Mouse (Mus musculus) liver, adult 2 months (tissue): ENCODE measurements around the gene Tmem144. TPM values are rescaled to one million over a fixed set of nuclear protein-coding genes. Genes with fewer than 3 reads are reported as not detected.

Experiments used
- DNase-seq: peaks from one replicate; pipeline ENCODE4 v3.0.0-alpha.2; 2011; ENCODE audit warnings: low read depth, low spot score; ENCODE audit errors: extremely low read depth
- H3K27ac ChIP-seq: fragments of 200-500 bp; replicated peaks from 2 replicates; pipeline ENCODE4 v1.5.1; 2012; ENCODE audit warnings: low read depth, mild to moderate bottlenecking, control low read depth, inconsistent platforms, low read length; ENCODE audit not compliant: insufficient read depth
- H3K27me3 ChIP-seq: fragments of 200-500 bp; 2 replicates; pipeline ENCODE4 v1.6.1; 2012; ENCODE audit warnings: mild to moderate bottlenecking, moderate library complexity, low read length, inconsistent platforms; ENCODE audit not compliant: control insufficient read depth, insufficient read depth
- H3K36me3 ChIP-seq: fragments of 200-500 bp; 2 replicates; pipeline ENCODE4 v1.6.1; 2012; ENCODE audit warnings: low read length, inconsistent platforms; ENCODE audit not compliant: control insufficient read depth, insufficient read depth
- H3K4me1 ChIP-seq: fragments of 200-500 bp; 2 replicates; pipeline ENCODE4 v1.6.1; 2011; ENCODE audit warnings: low read length; ENCODE audit not compliant: control insufficient read depth, insufficient read depth
- H3K4me3 ChIP-seq: fragments of 200-500 bp; 2 replicates; pipeline ENCODE4 v1.5.1; 2011; ENCODE audit warnings: low read depth, mild to moderate bottlenecking, control low read depth, low read length, moderate library complexity; ENCODE audit not compliant: insufficient read depth
- H3K79me2 ChIP-seq: fragments of 200-500 bp; 2 replicates; pipeline ENCODE4 v1.6.1; 2012; ENCODE audit warnings: inconsistent platforms, mild to moderate bottlenecking, low read length, moderate library complexity; ENCODE audit not compliant: control insufficient read depth, insufficient read depth
- H3K9ac ChIP-seq: fragments of 200-500 bp; 2 replicates; pipeline ENCODE4 v1.6.1; 2012; ENCODE audit warnings: low read depth, mild to moderate bottlenecking, control low read depth, inconsistent platforms, low read length
- CTCF ChIP-seq: fragments of 200-500 bp; IDR thresholded peaks from 2 replicates; pipeline ENCODE4 v1.5.1; 2011; ENCODE audit warnings: low read depth, low read length, control low read depth
- POLR2A ChIP-seq: fragments of 200-500 bp; IDR thresholded peaks from 2 replicates; pipeline ENCODE4 v1.6.1; 2011; ENCODE audit warnings: low read length, control low read depth; ENCODE audit not compliant: insufficient read depth; ENCODE audit errors: extremely low read depth
- WGBS: fragments of 180-500 bp; shearing (Covaris S2); methylation state at CpG from one replicate; pipeline ENCODE4 v1.1.7; 2018; 5-methylcytosine and 5-hydroxymethylcytosine counted together
- polyA plus RNA-seq: library from polyadenylated mRNA; depleted of rRNA; stranded (reverse); fragments of >200 nt; gene quantifications from 2 replicates; pipeline ENCODE4 v1.2.3, GENCODE M21; 2012
- total RNA-seq: library from RNA; depleted of rRNA; stranded (reverse); fragments of >200 nt; gene quantifications from 2 replicates; pipeline ENCODE4 v1.2.3, GENCODE M21; 2014

The Tmem144 gene
- total and polyA plus RNA-seq, 2 experiments, result 1.7 to 3.6 TPM

DNA sequence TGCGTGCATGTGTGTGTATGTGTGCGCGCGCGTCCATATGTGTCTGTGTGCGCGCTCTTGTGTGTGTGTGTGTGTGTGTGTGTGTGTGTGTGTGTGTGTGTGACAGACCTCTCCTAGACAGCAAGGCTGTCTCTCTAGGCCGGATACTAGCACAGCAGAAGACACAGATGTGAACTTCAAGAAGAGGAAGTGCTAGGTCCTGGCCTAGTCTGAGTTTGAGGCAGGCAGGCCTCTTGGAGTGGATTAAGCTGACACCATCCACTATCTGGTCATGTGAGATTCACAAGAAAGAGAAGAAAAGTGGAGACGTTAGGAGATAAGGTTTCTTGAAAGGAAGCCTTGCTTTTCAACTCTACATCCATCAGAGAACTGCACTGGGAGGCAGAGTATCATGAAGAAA lies 8.6 kb downstream of the Tmem144 start:
- Histone ChIP-seq H3K79me2 (no peaks in the 10 kb centered on the region), H3K36me3 (no peaks in the 10 kb centered on the region), H3K4me3 (no peak overlapping the region), H3K9ac (no peak overlapping the region), H3K4me1 (peaks cover 10% of the 10 kb centered on the region; the same call in 1 of the 2 replicates), H3K27me3 (no peaks in the 10 kb centered on the region), H3K27ac (no peak overlapping the region)
- 83% methylated on average over 9 of the region's 9 CpGs for WGBS
- no peak for TF ChIP-seq POLR2A
- TF ChIP-seq CTCF, result no peak
- DNase-seq, result peak; percentile 30

DNA sequence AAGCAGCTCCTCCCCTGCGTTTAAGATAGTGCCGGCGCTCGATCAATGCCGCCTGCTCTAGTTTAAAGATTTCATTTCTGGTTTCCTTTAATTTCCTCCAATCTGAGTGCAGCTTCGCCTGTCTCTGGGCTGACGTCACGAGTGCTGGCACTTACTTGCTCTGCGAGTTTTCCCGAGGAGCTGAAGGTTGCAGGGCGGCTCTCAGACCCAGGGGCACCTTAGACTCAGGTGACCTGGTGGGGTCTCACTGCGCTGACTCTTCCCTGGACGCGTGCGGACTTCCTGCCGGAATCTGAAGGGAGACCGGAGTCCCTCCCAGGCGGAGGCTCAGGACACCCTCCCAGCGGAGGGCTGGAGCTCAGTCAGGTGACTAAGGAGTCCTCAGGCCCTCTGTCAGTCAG lies 10.0 kb downstream of the Tmem144 start:
- Histone ChIP-seq H3K27me3 (no peaks in the 10 kb centered on the region), H3K9ac (peak overlapping the region; percentile 72), H3K4me1 (peaks cover 8% of the 10 kb centered on the region; the same call in 1 of the 2 replicates), H3K27ac (peak overlapping the region; percentile 76), H3K4me3 (peak overlapping the region; percentile 89), H3K36me3 (0 out of 2 replicates have a peak, but pooled peaks cover 3% of the 10 kb centered on the region), H3K79me2 (no peaks in the 10 kb centered on the region)
- under 1% methylated on average over 19 of the region's 19 CpGs for WGBS
- peak; percentile 86 for DNase-seq
- peak; percentile 48; the same call in 1 of the 2 replicates for TF ChIP-seq POLR2A
- TF ChIP-seq CTCF, result no peak

DNA sequence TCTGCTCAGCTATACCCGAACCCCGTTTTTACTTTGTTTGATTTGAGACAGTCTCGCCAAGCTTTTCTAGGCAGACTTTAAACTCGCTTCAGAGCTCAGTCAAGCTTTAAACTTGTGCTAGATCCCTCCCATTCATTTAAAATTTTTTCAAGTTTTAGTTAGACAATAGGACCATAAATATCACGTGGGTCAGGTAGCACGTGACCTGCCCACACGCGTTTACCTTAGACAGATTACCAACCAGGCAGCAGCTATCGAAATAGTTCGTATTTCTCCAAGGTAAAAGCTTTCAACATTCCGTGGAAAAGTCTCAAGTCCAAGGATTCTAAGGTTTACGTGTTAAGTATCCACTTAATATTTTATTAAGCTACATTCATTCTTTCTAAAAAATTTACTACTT lies 10.4 kb downstream of the Tmem144 start:
- H3K9ac ChIP-seq, result peak overlapping the region; percentile 14
- H3K4me3 ChIP-seq, result peak overlapping the region; percentile 42
- 2% methylated on average over 12 of the region's 12 CpGs for WGBS
- no peaks in the 10 kb centered on the region for H3K79me2 ChIP-seq
- TF ChIP-seq POLR2A (no peak), CTCF (no peak)
- peaks cover 8% of the 10 kb centered on the region; the same call in 1 of the 2 replicates for H3K4me1 ChIP-seq
- H3K27me3 ChIP-seq, result no peaks in the 10 kb centered on the region
- peak overlapping the region; percentile 17; the same call in 1 of the 2 replicates for H3K27ac ChIP-seq
- DNase-seq, result peak; percentile 84
- H3K36me3 ChIP-seq, result 0 out of 2 replicates have a peak, but pooled peaks cover 3% of the 10 kb centered on the region

DNA sequence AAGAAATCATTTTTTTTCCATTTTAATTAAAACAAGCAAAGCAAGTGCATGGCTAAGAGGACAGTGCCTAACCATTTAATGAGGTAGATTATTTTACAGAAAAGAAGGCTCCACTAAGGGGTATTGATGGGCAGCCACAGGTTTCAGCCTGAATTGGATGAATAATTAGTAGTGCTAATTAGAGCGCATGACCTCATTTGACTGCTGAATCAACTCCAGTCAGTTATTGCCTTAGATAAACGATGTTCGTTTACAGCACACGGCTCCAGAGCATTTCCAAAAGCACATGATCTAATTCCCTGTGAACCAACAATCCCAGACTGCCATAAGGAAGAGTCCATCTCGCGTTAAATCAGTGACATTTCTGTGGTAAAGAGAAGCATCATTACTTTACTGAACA lies 11.1 kb downstream of the Tmem144 start:
- 0 out of 2 replicates have a peak, but pooled peaks cover 3% of the 10 kb centered on the region for H3K36me3 ChIP-seq
- TF ChIP-seq POLR2A, result no peak
- TF ChIP-seq CTCF, result no peak
- WGBS, result 34% methylated on average over 6 of the region's 6 CpGs
- H3K27ac ChIP-seq, result no peak overlapping the region
- no peak for DNase-seq
- no peaks in the 10 kb centered on the region for H3K79me2 ChIP-seq
- H3K4me3 ChIP-seq, result peak overlapping the region; percentile 42
- H3K4me1 ChIP-seq, result peaks cover 8% of the 10 kb centered on the region; the same call in 1 of the 2 replicates
- H3K27me3 ChIP-seq, result no peaks in the 10 kb centered on the region
- H3K9ac ChIP-seq, result peak overlapping the region; percentile 62; the same call in 1 of the 2 replicates

DNA sequence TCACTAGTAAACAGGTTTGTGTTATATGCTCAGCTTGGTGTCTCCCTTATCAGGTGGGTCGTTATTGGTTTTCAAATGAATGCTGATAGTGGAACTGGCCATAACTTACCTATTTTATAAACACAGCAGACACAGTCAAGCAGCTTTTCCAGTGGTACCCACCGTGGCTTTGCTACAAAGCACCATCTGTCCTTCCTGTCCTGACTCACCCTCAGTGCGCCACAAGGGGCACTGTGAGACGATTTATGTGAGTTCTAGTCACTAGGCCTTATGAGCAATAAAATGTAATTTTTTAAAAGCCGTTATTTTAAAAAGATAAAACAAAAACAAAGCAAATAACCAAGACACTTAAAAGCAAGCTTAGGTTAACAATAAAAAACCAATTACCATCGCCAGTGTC lies 13.8 kb downstream of the Tmem144 start:
- peaks cover 10% of the 10 kb centered on the region; the same call in 1 of the 2 replicates for H3K36me3 ChIP-seq
- H3K9ac ChIP-seq, result no peak overlapping the region
- 78% methylated on average over 6 of the region's 6 CpGs for WGBS
- TF ChIP-seq CTCF (peak; percentile 32; the same call in 1 of the 2 replicates), POLR2A (no peak)
- H3K4me1 ChIP-seq, result peaks cover 6% of the 10 kb centered on the region; the same call in 1 of the 2 replicates
- no peak for DNase-seq
- H3K79me2 ChIP-seq, result no peaks in the 10 kb centered on the region
- no peak overlapping the region for H3K27ac ChIP-seq
- H3K27me3 ChIP-seq, result no peaks in the 10 kb centered on the region
- H3K4me3 ChIP-seq, result no peak overlapping the region

DNA sequence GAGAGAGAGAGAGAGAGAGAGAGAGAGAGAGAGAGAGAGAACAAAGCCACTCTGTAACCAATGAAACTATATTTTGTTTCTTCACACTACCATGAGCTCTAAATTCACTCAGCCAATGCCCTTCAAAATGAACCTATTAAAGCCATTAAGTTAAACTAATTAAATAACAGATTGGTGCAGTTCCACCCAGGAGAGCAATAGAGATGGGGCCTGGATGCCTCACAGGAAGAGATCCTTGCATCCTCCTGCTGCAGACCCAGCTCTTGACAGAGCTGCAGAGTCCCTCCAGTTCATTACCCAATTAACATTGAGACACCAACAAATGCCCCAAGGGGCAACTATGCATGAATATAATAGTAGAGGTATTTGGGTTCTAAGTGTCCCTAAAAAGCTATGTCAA lies 23.3 kb downstream of the Tmem144 start:
- H3K27ac ChIP-seq, result no peak overlapping the region
- no peak overlapping the region for H3K9ac ChIP-seq
- no peaks in the 10 kb centered on the region for H3K4me1 ChIP-seq
- no peak for DNase-seq
- peaks cover 29% of the 10 kb centered on the region for H3K36me3 ChIP-seq
- TF ChIP-seq POLR2A (no peak), CTCF (no peak)
- no peaks in the 10 kb centered on the region for H3K79me2 ChIP-seq
- H3K27me3 ChIP-seq, result no peaks in the 10 kb centered on the region
- no peak overlapping the region for H3K4me3 ChIP-seq
